Mouse (Mus musculus): Measurements from ENCODE around the gene Rhof. TPM values are rescaled to one million over a fixed set of nuclear protein-coding genes. Genes with fewer than 3 reads are reported as not detected.

Gene Rhof
- polyA plus RNA-seq, 1 experiment, result 0.38 TPM

DNA sequence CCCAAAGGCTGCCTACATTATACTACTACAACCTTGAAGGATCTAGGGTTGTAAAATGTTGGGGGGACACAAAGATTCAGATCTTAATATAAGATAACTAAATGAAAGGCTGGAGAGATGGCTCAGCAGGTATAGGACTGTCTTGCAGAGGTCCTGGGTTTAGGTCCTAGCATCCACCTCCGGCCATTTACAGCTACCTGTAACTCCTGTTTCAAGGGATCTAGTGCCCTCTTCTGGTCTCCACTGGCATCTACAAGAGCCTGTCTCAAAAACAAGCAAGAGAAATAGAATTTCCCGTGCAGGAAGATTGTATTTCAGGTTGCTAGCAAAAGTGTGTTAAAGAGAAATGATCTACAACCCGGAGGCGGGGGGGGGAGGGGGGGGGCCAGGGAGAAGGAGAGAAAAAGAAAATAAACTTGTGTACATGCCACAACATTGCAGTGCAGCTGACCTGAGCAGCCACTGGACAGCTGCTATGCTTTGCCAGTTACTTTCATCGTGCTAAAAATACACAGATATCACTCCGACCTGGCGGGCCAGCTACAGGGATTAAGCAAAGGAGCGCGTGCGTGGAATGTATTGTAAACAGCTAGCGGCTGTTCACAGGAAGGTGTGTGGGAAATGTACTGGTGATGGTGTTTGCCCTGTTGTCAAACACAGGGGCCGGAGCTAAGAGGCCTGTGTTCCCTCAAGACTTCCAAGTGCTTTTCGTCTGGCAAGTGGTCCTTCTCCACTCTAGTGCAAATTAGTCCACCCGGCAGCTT is 72.6 kb downstream of the Rhof start:
- no peak overlapping the region for H3K4me3 ChIP-seq (replicated peaks)
- no peak for TF ChIP-seq TAL1 (IDR thresholded peaks at IDR 0.05; ENCODE audit: low read length)
- no peak for TF ChIP-seq GATA1 (IDR thresholded peaks at IDR 0.05; ENCODE audit: low read length)
- H3K36me3 ChIP-seq (ENCODE audit: control insufficient read depth), result no peaks in the 10 kb centered on the region
- H3K4me1 ChIP-seq (ENCODE audit: control insufficient read depth), result peaks cover 29% of the 10 kb centered on the region
- H3K9me3 ChIP-seq (ENCODE audit: control insufficient read depth, low read length), result peaks cover 2% of the 10 kb centered on the region; the same call in 1 of the 2 replicates
- no peaks in the 10 kb centered on the region for H3K27me3 ChIP-seq (ENCODE audit: control insufficient read depth)

GRCm38 (mm10) chr5:123058251-123059102 is 74.0 kb downstream of the Rhof start:
- Histone ChIP-seq H3K4me3 (replicated peaks) (peak overlapping the region; percentile 69), H3K36me3 (ENCODE audit: control insufficient read depth) (no peaks in the 10 kb centered on the region), H3K9me3 (ENCODE audit: control insufficient read depth, low read length) (peaks cover 2% of the 10 kb centered on the region; the same call in 1 of the 2 replicates), H3K4me1 (ENCODE audit: control insufficient read depth) (peaks cover 26% of the 10 kb centered on the region), H3K27me3 (ENCODE audit: control insufficient read depth) (no peaks in the 10 kb centered on the region)
- TF ChIP-seq GATA1 (IDR thresholded peaks at IDR 0.05; ENCODE audit: low read length), result no peak
- TF ChIP-seq TAL1 (IDR thresholded peaks at IDR 0.05; ENCODE audit: low read length), result no peak

DNA sequence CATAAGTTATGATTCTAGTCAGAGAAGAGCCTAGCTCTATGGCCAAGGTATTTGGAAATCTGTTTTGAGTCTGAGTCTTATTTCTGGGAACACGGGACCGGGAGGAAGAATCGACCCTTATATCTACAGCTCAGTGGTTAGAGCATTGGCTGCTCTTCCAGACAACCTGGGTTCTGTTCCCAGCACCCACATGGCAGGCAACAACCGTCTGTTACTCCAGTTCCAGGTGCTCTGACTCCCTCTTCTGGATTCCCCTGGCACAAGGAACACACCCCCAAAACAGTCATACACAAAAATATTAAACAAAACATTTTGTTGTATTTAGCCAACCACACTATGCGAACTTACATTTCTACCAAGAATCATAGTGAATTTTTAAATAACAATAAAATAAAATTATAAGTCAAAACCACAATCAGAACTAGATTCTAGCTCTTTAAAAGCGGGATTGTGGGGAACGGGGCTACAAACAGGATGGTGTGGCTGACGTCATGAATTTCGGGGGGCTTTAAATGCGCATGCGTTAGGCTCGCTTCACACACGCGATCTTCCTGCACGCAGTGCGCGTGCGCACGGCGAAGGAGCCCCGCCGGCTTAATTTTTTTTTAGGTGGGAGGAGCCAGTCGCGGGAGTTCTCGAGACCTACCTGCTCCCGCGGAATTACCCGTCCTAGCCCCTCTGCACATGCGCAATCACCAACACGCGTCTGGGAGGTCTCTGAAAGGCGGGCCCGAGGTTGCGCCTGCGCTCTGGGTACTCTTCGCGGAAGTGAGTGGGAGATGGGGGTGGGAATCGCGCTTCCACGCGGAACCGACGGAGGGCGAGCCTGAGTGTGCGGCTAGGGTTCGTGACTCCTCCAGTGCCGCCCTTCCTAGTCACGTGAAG is 74.9 kb downstream of the Rhof start:
- Histone ChIP-seq H3K4me1 (ENCODE audit: control insufficient read depth) (peaks cover 26% of the 10 kb centered on the region), H3K9me3 (ENCODE audit: control insufficient read depth, low read length) (peaks cover 2% of the 10 kb centered on the region; the same call in 1 of the 2 replicates), H3K36me3 (ENCODE audit: control insufficient read depth) (no peaks in the 10 kb centered on the region), H3K27me3 (ENCODE audit: control insufficient read depth) (no peaks in the 10 kb centered on the region), H3K4me3 (replicated peaks) (peak overlapping the region; percentile 69)
- TF ChIP-seq GATA1 (IDR thresholded peaks at IDR 0.05; ENCODE audit: low read length), result no peak
- no peak for TF ChIP-seq TAL1 (IDR thresholded peaks at IDR 0.05; ENCODE audit: low read length)

Other genes with a start within 250 kb of the Rhof start
- gene Kdm2b, start 142.9 kb downstream of the Rhof start, polyA plus RNA-seq (2012), result 2.1 and 2.4 TPM in 2 replicates
- 0.88 and 1.4 TPM in 2 replicates for gene Orai1, start 117.6 kb downstream of the Rhof start, polyA plus RNA-seq (2012)
- gene Morn3, start 85.7 kb downstream of the Rhof start, polyA plus RNA-seq (2012), result not detected in 2 replicates
- 9.4 and 10.1 TPM in 2 replicates for gene Tmem120b, start 64.3 kb downstream of the Rhof start, polyA plus RNA-seq (2012)
- 3.3 and 3.9 TPM in 2 replicates for gene Setd1b, start 9.5 kb upstream of the Rhof start, polyA plus RNA-seq (2012)
- 27.7 and 28.4 TPM in 2 replicates for gene Psmd9, start 36.7 kb upstream of the Rhof start, polyA plus RNA-seq (2012)
- gene Hpd, start 50.0 kb upstream of the Rhof start, polyA plus RNA-seq (2012), result not detected in 2 replicates
- 0.02 and 0.06 TPM in 2 replicates for gene Wdr66, start 119.4 kb upstream of the Rhof start, polyA plus RNA-seq (2012)
- 2.3 and 2.4 TPM in 2 replicates for gene Bcl7a, start 211.1 kb upstream of the Rhof start, polyA plus RNA-seq (2012)